Mouse (Mus musculus) kidney, adult 2 months (tissue): ENCODE results near the gene Dnajb4. TPM values are rescaled to one million over a fixed set of nuclear protein-coding genes. Genes with fewer than 3 reads are reported as not detected.

Experiments used
- DNase-seq: peaks from one replicate; pipeline ENCODE4 v3.0.0; 2021
- H3K27ac ChIP-seq: fragments of 200-500 bp; 2 replicates; pipeline ENCODE4 v1.5.1; 2012; ENCODE audit warnings: low read depth, low read length, control low read depth, inconsistent platforms; ENCODE audit not compliant: insufficient read depth
- H3K27me3 ChIP-seq: fragments of 200-500 bp; replicated peaks from 2 replicates; pipeline ENCODE4 v1.6.1; 2012; ENCODE audit warnings: mild to moderate bottlenecking, moderate library complexity, low read length, inconsistent platforms; ENCODE audit not compliant: control insufficient read depth, insufficient read depth
- H3K36me3 ChIP-seq: fragments of 200-500 bp; 2 replicates; pipeline ENCODE4 v1.6.1; 2012; ENCODE audit warnings: mild to moderate bottlenecking, moderate library complexity, low read length, inconsistent platforms; ENCODE audit not compliant: control insufficient read depth, insufficient read depth
- H3K4me1 ChIP-seq: fragments of 200-500 bp; 2 replicates; pipeline ENCODE4 v1.6.1; 2011; ENCODE audit warnings: low read length; ENCODE audit not compliant: control insufficient read depth, insufficient read depth
- H3K4me3 ChIP-seq: fragments of 200-500 bp; 2 replicates; pipeline ENCODE4 v1.5.1; 2011; ENCODE audit warnings: mild to moderate bottlenecking, low read depth, low read length, control low read depth; ENCODE audit not compliant: insufficient read depth
- CTCF ChIP-seq: fragments of 200-500 bp; conservative IDR thresholded peaks from 2 replicates; pipeline ENCODE4 v1.5.1; 2011; ENCODE audit warnings: low read depth, mild to moderate bottlenecking, control low read depth, low read length, moderate library complexity, mixed read lengths; ENCODE audit not compliant: insufficient read depth, insufficient read length
- POLR2A ChIP-seq: fragments of 200-500 bp; IDR thresholded peaks from one replicate; pipeline ENCODE4 v1.6.1; 2011; ENCODE audit warnings: low read depth, low read length, control low read depth
- WGBS: fragments of 180-500 bp; shearing (Covaris S2); methylation state at CpG from one replicate; pipeline ENCODE4 v1.1.7; 2018; 5-methylcytosine and 5-hydroxymethylcytosine counted together
- polyA plus RNA-seq: library from polyadenylated mRNA; depleted of rRNA; stranded (reverse); fragments of >200 nt; gene quantifications from 2 replicates; pipeline ENCODE4 v1.2.3, GENCODE M21; 2012

Gene Dnajb4
- polyA plus RNA-seq, 1 experiment, result 9.8 TPM

- Histone ChIP-seq H3K4me1 (peaks cover 6% of the 10 kb centered on the region), H3K27ac (peak overlapping the region; percentile 93), H3K27me3 (no peaks in the 10 kb centered on the region), H3K4me3 (peak overlapping the region; percentile 87), H3K36me3 (no peaks in the 10 kb centered on the region)
- 4% methylated on average over 53 of the region's 53 CpGs for WGBS
- peak; percentile 91 for DNase-seq
- no peak for TF ChIP-seq CTCF
- no peak for TF ChIP-seq POLR2A
Measured at GRCm38 (mm10) chr3:152165351-152166098, 44.6 kb downstream of the Dnajb4 start.

DNA sequence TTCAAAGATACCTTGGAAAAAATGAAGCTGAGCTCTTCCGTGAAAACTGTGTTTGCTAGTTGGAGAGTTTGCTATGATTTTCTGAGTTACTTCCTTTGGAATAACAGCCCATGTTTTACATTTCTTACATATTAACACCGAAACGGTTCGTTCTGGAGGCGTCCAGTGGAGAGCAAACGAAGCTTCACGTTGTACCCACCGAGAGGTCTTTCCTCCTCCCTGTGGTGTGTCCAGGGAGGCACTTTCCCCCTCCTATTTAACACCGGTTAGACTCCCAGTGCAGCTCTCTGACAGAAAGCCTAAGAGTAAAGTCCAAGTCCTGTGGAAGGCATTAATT is 45.1 kb downstream of the Dnajb4 start:
- WGBS, result 25% methylated on average over 9 of the region's 9 CpGs
- Histone ChIP-seq H3K4me3 (peak overlapping the region; percentile 87), H3K27ac (peak overlapping the region; percentile 93), H3K4me1 (peaks cover 6% of the 10 kb centered on the region), H3K27me3 (no peaks in the 10 kb centered on the region), H3K36me3 (no peaks in the 10 kb centered on the region)
- DNase-seq, result no peak
- TF ChIP-seq POLR2A (no peak), CTCF (no peak)

DNA sequence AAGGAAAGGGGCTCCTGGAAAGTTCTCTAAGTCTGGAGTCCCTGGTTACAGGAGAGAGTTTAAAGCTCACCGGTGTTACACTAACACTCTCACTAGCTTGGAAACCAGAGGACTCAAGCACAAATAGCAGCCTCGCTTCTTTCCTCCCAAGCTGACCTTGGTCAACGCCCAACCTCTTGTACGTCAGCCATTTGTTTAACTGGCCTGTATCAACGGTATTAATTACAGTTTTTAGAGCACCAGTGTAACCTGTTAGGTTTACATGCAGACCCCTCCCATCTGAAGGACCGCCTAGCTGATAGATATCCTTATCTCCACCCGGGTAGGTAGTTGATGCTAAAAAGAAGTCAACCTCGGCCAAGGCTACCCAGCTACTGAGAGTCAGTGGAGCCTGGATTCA is 46.8 kb downstream of the Dnajb4 start:
- DNase-seq, result no peak
- no peaks in the 10 kb centered on the region for H3K36me3 ChIP-seq
- no peak overlapping the region for H3K4me3 ChIP-seq
- 78% methylated on average over 8 of the region's 8 CpGs for WGBS
- TF ChIP-seq CTCF (no peak), POLR2A (no peak)
- H3K27ac ChIP-seq, result no peak overlapping the region
- H3K27me3 ChIP-seq, result no peaks in the 10 kb centered on the region
- peaks cover 6% of the 10 kb centered on the region for H3K4me1 ChIP-seq

GRCm38 (mm10) chr3:152160607-152161006 is 49.5 kb downstream of the Dnajb4 start:
- no peak overlapping the region for H3K4me3 ChIP-seq
- DNase-seq, result peak; percentile 80
- no peak overlapping the region; the same call in 1 of the 2 replicates for H3K27ac ChIP-seq
- WGBS, result 44% methylated on average over 4 of the region's 4 CpGs
- H3K4me1 ChIP-seq, result peaks cover 10% of the 10 kb centered on the region; the same call in 1 of the 2 replicates
- TF ChIP-seq CTCF (no peak), POLR2A (no peak)
- no peaks in the 10 kb centered on the region for H3K36me3 ChIP-seq
- H3K27me3 ChIP-seq, result no peaks in the 10 kb centered on the region

- TF ChIP-seq CTCF (no peak), POLR2A (no peak)
- no peak for DNase-seq
- Histone ChIP-seq H3K27me3 (no peaks in the 10 kb centered on the region), H3K27ac (no peak overlapping the region), H3K4me3 (no peak overlapping the region), H3K4me1 (peaks cover 12% of the 10 kb centered on the region; the same call in 1 of the 2 replicates), H3K36me3 (no peaks in the 10 kb centered on the region)
Measured at GRCm38 (mm10) chr3:152159321-152159720, 50.8 kb downstream of the Dnajb4 start.

DNA sequence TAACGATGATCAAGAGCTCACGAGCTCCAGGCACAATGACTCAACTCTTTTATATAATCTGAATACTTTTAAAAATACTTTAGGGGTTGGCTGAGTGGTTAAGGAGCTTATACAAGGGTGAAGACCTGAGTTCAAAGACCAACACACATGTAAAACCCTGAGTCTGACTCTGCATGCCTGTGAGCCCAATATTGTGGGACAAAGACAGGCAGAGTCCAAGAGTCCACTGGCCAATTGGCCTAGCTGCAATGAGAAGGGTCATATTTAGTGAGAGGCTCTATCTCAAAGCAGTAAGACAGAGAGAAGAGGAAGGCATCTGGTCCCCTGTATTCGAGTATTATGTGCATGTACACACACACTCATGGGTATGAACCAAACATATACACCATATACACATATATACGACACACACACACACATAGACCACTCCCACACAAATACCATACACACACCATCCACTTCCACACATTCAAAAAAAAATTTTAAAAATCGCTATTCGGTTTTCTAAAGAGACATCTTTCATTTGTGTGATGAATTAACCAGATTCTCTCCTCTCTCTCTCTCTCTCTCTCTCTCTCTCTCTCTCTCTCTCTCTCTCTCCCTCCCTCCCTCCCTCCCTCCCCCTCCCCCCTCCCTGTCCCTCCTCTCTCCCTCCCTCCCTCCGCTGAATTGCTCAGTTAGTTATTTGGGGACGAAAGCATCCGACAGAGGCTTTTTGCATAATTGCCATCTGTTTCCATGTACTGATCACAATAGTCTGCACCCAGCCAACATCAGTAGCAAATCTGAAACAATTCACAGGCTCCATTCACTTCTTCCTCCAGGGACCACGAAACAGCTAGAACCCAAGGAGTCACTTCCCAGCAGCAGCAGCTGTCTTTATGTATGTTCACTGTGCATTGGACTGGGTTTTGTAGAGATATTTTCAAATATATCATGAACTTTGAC is 51.5 kb downstream of the Dnajb4 start:
- Histone ChIP-seq H3K4me1 (peaks cover 12% of the 10 kb centered on the region; the same call in 1 of the 2 replicates), H3K27me3 (no peaks in the 10 kb centered on the region), H3K27ac (peak overlapping the region; percentile 62; the same call in 1 of the 2 replicates), H3K4me3 (no peak overlapping the region), H3K36me3 (no peaks in the 10 kb centered on the region)
- WGBS, result 58% methylated on average over 10 of the region's 10 CpGs
- peak; percentile 86 for DNase-seq
- TF ChIP-seq POLR2A (no peak), CTCF (no peak)
